Comparison of ENCODE assay signal across 12 mouse cellular contexts in genomic region chr19:56232269-56232668, GRCm38 (mm10). TPM values are rescaled to one million over a fixed set of nuclear protein-coding genes. Genes with fewer than 3 reads are reported as not detected.
DNase-seq lines count a peak whose midpoint lies in the region; ATAC-seq lines count a peak whose summit lies in the region.
"Had no signal": no experiment of that assay in that cellular context is flagged by ENCODE, and none has a peak within 500 bp of the region (broad histone marks: within the 10 kb centered on the region; RNA-seq: fewer than 3 reads in every experiment).

No protein-coding gene starts in this region.

- peaks cover 6% of the 10 kb centered on the region for H3K9me3 ChIP-seq in heart, embryonic 12.5 days (replicated peaks)
- H3K9me3 ChIP-seq in midbrain, embryonic 12.5 days, result peaks cover 3% of the 10 kb centered on the region; the same call in 1 of the 2 replicates
- peaks cover 4% of the 10 kb centered on the region; the same call in 1 of the 2 replicates for H3K9me3 ChIP-seq in midbrain, embryonic 11.5 days (ENCODE audit: control insufficient read depth, low read length)
- no peaks in the 10 kb centered on the region for H3K9me3 ChIP-seq in hindbrain, embryonic 16.5 days (ENCODE audit: control insufficient read depth, low read length)
- H3K9me3 ChIP-seq in stomach, embryonic 15.5 days, result no peaks in the 10 kb centered on the region

- H3K36me3 ChIP-seq in heart, embryonic 12.5 days, result no peaks in the 10 kb centered on the region
- H3K36me3 ChIP-seq in midbrain, embryonic 12.5 days, result no peaks in the 10 kb centered on the region
- H3K36me3 ChIP-seq in midbrain, embryonic 11.5 days (ENCODE audit: control insufficient read depth, insufficient read depth, low read length), result no peaks in the 10 kb centered on the region
- H3K36me3 ChIP-seq in hindbrain, embryonic 16.5 days (ENCODE audit: control insufficient read depth, insufficient read depth, low read length), result no peaks in the 10 kb centered on the region
- no peaks in the 10 kb centered on the region for H3K36me3 ChIP-seq in stomach, embryonic 15.5 days

- H3K4me2 ChIP-seq in heart, embryonic 12.5 days, result no peak overlapping the region
- no peak overlapping the region for H3K4me2 ChIP-seq in midbrain, embryonic 12.5 days (replicated peaks)
- H3K4me2 ChIP-seq in midbrain, embryonic 11.5 days, result no peak overlapping the region
- peak overlapping the region; percentile 35 for H3K4me2 ChIP-seq in hindbrain, embryonic 16.5 days (ENCODE audit: low read length)
- H3K4me2 ChIP-seq in stomach, embryonic 15.5 days, result no peak overlapping the region

- ATAC-seq in heart, embryonic 12.5 days (ENCODE audit: insufficient number of reproducible peaks, low FRiP score), result 0 out of 2 replicates have a peak, but pooled peaks have one; percentile 15
- no peak for ATAC-seq in midbrain, embryonic 12.5 days (ENCODE audit: low FRiP score, low read depth)
- no peak for ATAC-seq in midbrain, embryonic 11.5 days (ENCODE audit: low FRiP score)
- ATAC-seq in hindbrain, embryonic 16.5 days, result no peak
- ATAC-seq in stomach, embryonic 15.5 days (ENCODE audit: insufficient read depth, low FRiP score, low read depth), result no peak

- WGBS in heart, embryonic 12.5 days, result 63% methylated on average over 7 of the region's 7 CpGs
- WGBS in midbrain, embryonic 12.5 days, result 51% methylated on average over 7 of the region's 7 CpGs
- WGBS in midbrain, embryonic 11.5 days, result 66% methylated on average over 7 of the region's 7 CpGs
- 40% methylated on average over 7 of the region's 7 CpGs for WGBS in hindbrain, embryonic 16.5 days
- 45% methylated on average over 7 of the region's 7 CpGs for WGBS in stomach, embryonic 15.5 days

- no peak overlapping the region for H3K4me3 ChIP-seq in heart, embryonic 12.5 days
- no peak overlapping the region for H3K4me3 ChIP-seq in midbrain, embryonic 12.5 days
- no peak overlapping the region for H3K4me3 ChIP-seq in midbrain, embryonic 11.5 days (ENCODE audit: low read depth, low read length)
- H3K4me3 ChIP-seq in hindbrain, embryonic 16.5 days (ENCODE audit: low read length), result no peak overlapping the region
- no peak overlapping the region for H3K4me3 ChIP-seq in stomach, embryonic 15.5 days (replicated peaks)

- no peaks in the 10 kb centered on the region; the same call in 1 of the 2 replicates for H3K4me1 ChIP-seq in heart, embryonic 12.5 days (replicated peaks)
- H3K4me1 ChIP-seq in midbrain, embryonic 12.5 days, result peaks cover 18% of the 10 kb centered on the region
- no peaks in the 10 kb centered on the region for H3K4me1 ChIP-seq in midbrain, embryonic 11.5 days (ENCODE audit: control insufficient read depth, insufficient read depth, low read length)
- H3K4me1 ChIP-seq in hindbrain, embryonic 16.5 days (ENCODE audit: control insufficient read depth, insufficient read depth, low read depth, low read length), result peaks cover 3% of the 10 kb centered on the region; the same call in 1 of the 2 replicates
- peaks cover 4% of the 10 kb centered on the region; the same call in 1 of the 2 replicates for H3K4me1 ChIP-seq in stomach, embryonic 15.5 days

- DNase-seq in heart, postnatal 4 days, result no peak
- DNase-seq in midbrain, embryonic 11.5 days (ENCODE audit: low spot score, missing footprints), result no peak
- DNase-seq in testis, postnatal 10 days (ENCODE audit: low spot score), result no peak
- DNase-seq in T-cell, adult 2 months (ENCODE audit: low spot score), result no peak
- DNase-seq: adrenal gland, postnatal 14 days; B cell, adult 2 months; cerebellum, adult 2 months; kidney, postnatal 14 days had no signal

- H3K9ac ChIP-seq in heart, embryonic 12.5 days, result no peak overlapping the region
- H3K9ac ChIP-seq in midbrain, embryonic 12.5 days (replicated peaks), result no peak overlapping the region
- H3K9ac ChIP-seq in midbrain, embryonic 11.5 days (ENCODE audit: low read length), result no peak overlapping the region
- no peak overlapping the region; the same call in 1 of the 2 replicates for H3K9ac ChIP-seq in hindbrain, embryonic 16.5 days (ENCODE audit: low read depth, low read length)
- no peak overlapping the region for H3K9ac ChIP-seq in stomach, embryonic 15.5 days

- H3K27me3 ChIP-seq in heart, embryonic 12.5 days (replicated peaks), result no peaks in the 10 kb centered on the region
- no peaks in the 10 kb centered on the region for H3K27me3 ChIP-seq in midbrain, embryonic 12.5 days
- no peaks in the 10 kb centered on the region for H3K27me3 ChIP-seq in midbrain, embryonic 11.5 days (ENCODE audit: control insufficient read depth, insufficient read depth, low read length)
- 0 out of 2 replicates have a peak, but pooled peaks cover 2% of the 10 kb centered on the region for H3K27me3 ChIP-seq in hindbrain, embryonic 16.5 days (replicated peaks; ENCODE audit: control insufficient read depth, insufficient read depth, low read length)
- H3K27me3 ChIP-seq in stomach, embryonic 15.5 days (replicated peaks), result no peaks in the 10 kb centered on the region

- peak overlapping the region; percentile 44; the same call in 1 of the 2 replicates for H3K27ac ChIP-seq in heart, embryonic 12.5 days (ENCODE audit: poor library complexity, severe bottlenecking)
- peak overlapping the region; percentile 64 for H3K27ac ChIP-seq in midbrain, embryonic 12.5 days (replicated peaks)
- no peak overlapping the region for H3K27ac ChIP-seq in midbrain, embryonic 11.5 days (ENCODE audit: low read depth, low read length)
- 0 out of 2 replicates have a peak overlapping the region, but pooled peaks have one; percentile 39 for H3K27ac ChIP-seq in hindbrain, embryonic 16.5 days (ENCODE audit: low read depth, low read length)
- peak overlapping the region; percentile 8; the same call in 1 of the 2 replicates for H3K27ac ChIP-seq in stomach, embryonic 15.5 days

RNA-seq across cellular contexts. Expression of gene Habp2, which starts 54.7 kb away (rescaled TPM):
- polyA plus RNA-seq in heart, embryonic 12.5 days (2016; fragmentation: Nextera tagmentation; extraction: Ambion mirVana), result 1.1 and 1.9 TPM in 2 replicates
- not detected for total RNA-seq in heart, postnatal 4 days (2021)
- 0.13 TPM in 1 of 2 replicates, not detected in the other for polyA plus RNA-seq in midbrain, embryonic 12.5 days (2016; fragmentation: Nextera tagmentation; extraction: Ambion mirVana)
- polyA plus RNA-seq in midbrain, embryonic 11.5 days (2014; fragmentation: Nextera tagmentation; extraction: Ambion mirVana), result not detected in 2 replicates
- 0.07 TPM in 1 of 2 replicates, not detected in the other for polyA plus RNA-seq in hindbrain, embryonic 16.5 days (2015; fragmentation: Nextera tagmentation; extraction: Ambion mirVana)
- polyA plus RNA-seq in stomach, embryonic 15.5 days (2015; fragmentation: Nextera tagmentation; extraction: Ambion mirVana), result 36.4 and 52.0 TPM in 2 replicates
- polyA plus RNA-seq: cerebellum, adult 2 months had no signal

Comparison
In these comparisons a context has a peak if more than half of its experiments do, and no peak if none do; other contexts are left out.
1. RNA of gene Habp2, which starts 54.7 kb away (polyA plus RNA-seq): 36.4 to 52.0 TPM in stomach, embryonic 15.5 days; 1.1 to 1.9 TPM in heart, embryonic 12.5 days, not detected in midbrain, embryonic 11.5 days, 0.13 TPM in midbrain, embryonic 12.5 days and 0.07 TPM in hindbrain, embryonic 16.5 days; every median in the first group is over 10 times any median in the second.